8 mouse cellular contexts compared by ENCODE assay signal in genomic region chr12:113155887-113156539, GRCm38 (mm10). TPM values are rescaled to one million over a fixed set of nuclear protein-coding genes. Genes with fewer than 3 reads are reported as not detected.
DNase-seq lines count a peak whose midpoint lies in the region; ATAC-seq lines count a peak whose summit lies in the region.

Gene Tedc1 (plus strand): TSS chr12:113156421.

- peaks cover 30% of the 10 kb centered on the region for H3K27me3 ChIP-seq in hindbrain, embryonic 12.5 days

- H3K9me3 ChIP-seq in hindbrain, embryonic 12.5 days (replicated peaks): no peaks in the 10 kb centered on the region

- peak; percentile 100 for DNase-seq in Muller cell, postnatal 12 days (ENCODE audit: inconsistent ontology term)
- DNase-seq in cerebellum, adult 9-11 months: peak; percentile 99
- peak; percentile 97 to 100 for DNase-seq in frontal cortex, adult 2 months (ENCODE audit: extremely low spot score in 1 of 2, low spot score in 1 of 2)
- peak; percentile 99 for DNase-seq in layer of hippocampus, postnatal 14 days (ENCODE audit: low spot score in 2 of 2)
- DNase-seq in lung, postnatal 14 days: peak; percentile 100
- peak; percentile 98 for DNase-seq in retina, adult 2 months (ENCODE audit: low read depth, low spot score)
- DNase-seq in thymus, postnatal 36 days: peak; percentile 100

- peaks cover 33% of the 10 kb centered on the region for H3K4me1 ChIP-seq in hindbrain, embryonic 12.5 days

- ATAC-seq in hindbrain, embryonic 12.5 days (ENCODE audit: low FRiP score): peak; percentile 97

- H3K4me3 ChIP-seq in hindbrain, embryonic 12.5 days: peak within 1 kb of the TSS; percentile 62

- peak within 1 kb of the TSS; percentile 57 for H3K9ac ChIP-seq in hindbrain, embryonic 12.5 days

- peak within 1 kb of the TSS; percentile 84 for H3K4me2 ChIP-seq in hindbrain, embryonic 12.5 days (replicated peaks)

- H3K27ac ChIP-seq in hindbrain, embryonic 12.5 days: peak within 1 kb of the TSS; percentile 31

- WGBS in hindbrain, embryonic 12.5 days: 0% methylated on average over 46 of the region's 46 CpGs

- H3K36me3 ChIP-seq in hindbrain, embryonic 12.5 days: no peaks in the 10 kb centered on the region

RNA-seq across cellular contexts. Expression of gene Tedc1, which starts in this region (rescaled TPM):
- polyA plus RNA-seq in frontal cortex, adult 2 months (2012; rRNA removed): 1.1 and 1.8 TPM in 2 replicates
- polyA plus RNA-seq in hindbrain, embryonic 12.5 days (2016; fragmentation: Nextera tagmentation; extraction: Ambion mirVana): 34.1 and 38.5 TPM in 2 replicates
- 1 to 10 TPM; 2.3 to 2.7 TPM for total RNA-seq in layer of hippocampus, postnatal 14 days (2021)

Comparison
In these comparisons a context has a peak if more than half of its experiments do, and no peak if none do; other contexts are left out.
1. Peak in every context shown above with its lines: DNase-seq, ATAC-seq, H3K4me3 ChIP-seq and H3K27ac ChIP-seq.
2. RNA of gene Tedc1 (polyA plus RNA-seq): 34.1 to 38.5 TPM in hindbrain, embryonic 12.5 days; 1.1 to 1.8 TPM in frontal cortex, adult 2 months; every median in the first group is over 10 times any median in the second.